Mouse (Mus musculus): Measurements from ENCODE around the gene Gm32742.

DNA sequence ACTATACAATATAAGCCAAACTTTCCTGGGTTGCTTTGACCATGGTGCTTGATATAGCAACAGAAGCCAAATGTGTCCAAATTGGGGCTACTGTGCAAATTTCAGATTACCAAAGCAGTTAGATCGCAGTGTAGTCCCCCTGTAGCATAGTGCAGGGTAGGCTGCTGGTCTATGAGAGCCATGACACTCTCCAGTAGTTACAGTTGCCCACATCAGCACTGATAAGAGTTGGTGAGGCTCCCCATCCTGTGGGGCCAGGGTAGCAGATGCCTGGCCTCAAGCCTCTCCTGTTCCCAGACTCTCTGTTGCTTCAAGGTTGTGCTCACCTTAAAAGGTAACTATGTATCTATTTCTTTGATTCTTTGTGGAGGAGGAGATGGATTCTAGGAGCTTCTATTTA is 27.5 kb downstream of the Gm32742 start:
- TF ChIP-seq CTCF (conservative IDR thresholded peaks at IDR 0.05; ENCODE audit: insufficient read depth, insufficient read length, low read depth, low read length) (no peak), POLR2A (IDR thresholded peaks at IDR 0.05; ENCODE audit: low read depth, low read length) (no peak)

Measured in kidney, adult 2 months (tissue).